ENCODE assay signal across 20 mouse cellular contexts in the genomic region with DNA sequence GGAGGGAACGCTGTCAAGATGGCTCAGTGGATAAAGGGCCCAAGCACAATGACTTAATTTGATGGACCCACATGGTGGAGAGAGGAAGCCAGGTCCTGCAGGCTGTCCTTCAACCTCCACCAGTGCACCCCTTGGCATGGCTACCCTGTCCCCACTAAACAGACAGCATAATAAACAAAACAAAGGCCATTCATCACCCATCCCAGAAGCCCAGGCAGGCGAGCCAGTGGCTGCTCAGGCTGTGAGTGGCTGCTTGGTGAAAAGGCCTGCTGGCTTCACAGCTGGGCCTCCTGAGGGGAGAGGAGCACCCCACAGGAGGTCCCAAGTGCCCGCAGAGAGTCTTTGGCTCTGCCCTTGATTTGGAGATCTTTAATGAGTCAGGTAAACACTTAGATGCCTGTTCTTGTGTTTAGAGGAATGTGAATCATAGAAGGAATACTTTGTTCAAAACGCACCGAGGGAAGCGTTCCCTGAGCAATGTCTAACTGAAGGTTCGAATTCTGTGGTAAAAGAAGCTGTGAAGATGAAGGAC. TPM values are rescaled to one million over a fixed set of nuclear protein-coding genes. Genes with fewer than 3 reads are reported as not detected.
DNase-seq lines count a peak whose midpoint lies in the region; ATAC-seq and TF ChIP-seq lines count a peak whose summit lies in the region.
"Had no signal": no experiment of that assay in that cellular context is flagged by ENCODE, and none has a peak within 500 bp of the region (broad histone marks: within the 10 kb centered on the region; RNA-seq: fewer than 3 reads in every experiment).

No protein-coding gene starts in this region.

- no peak overlapping the region for H3K9ac ChIP-seq in hindbrain, embryonic 12.5 days
- no peak overlapping the region for H3K9ac ChIP-seq in hindbrain, embryonic 13.5 days
- H3K9ac ChIP-seq in midbrain, embryonic 15.5 days, result no peak overlapping the region
- H3K9ac ChIP-seq: embryonic facial prominence, embryonic 13.5 days; heart, embryonic 13.5 days; limb, embryonic 13.5 days; neural tube, embryonic 15.5 days had no signal

- H3K4me3 ChIP-seq in hindbrain, embryonic 12.5 days, result no peak overlapping the region
- no peak overlapping the region for H3K4me3 ChIP-seq in hindbrain, embryonic 13.5 days
- no peak overlapping the region for H3K4me3 ChIP-seq in midbrain, embryonic 10.5 days
- no peak overlapping the region for H3K4me3 ChIP-seq in midbrain, embryonic 15.5 days
- H3K4me3 ChIP-seq: embryonic facial prominence, embryonic 13.5 days; heart, embryonic 13.5 days; limb, embryonic 13.5 days; myocyte; neural tube, embryonic 15.5 days had no signal

- no peak for TF ChIP-seq POLR2A in brain, embryonic 14.5 days (IDR thresholded peaks at IDR 0.05; ENCODE audit: borderline replicate concordance, extremely low read depth, insufficient read depth, insufficient read length, poor library complexity, severe bottlenecking)

- no peaks in the 10 kb centered on the region for H3K9me3 ChIP-seq in hindbrain, embryonic 12.5 days (replicated peaks)
- H3K9me3 ChIP-seq in hindbrain, embryonic 13.5 days, result no peaks in the 10 kb centered on the region
- no peaks in the 10 kb centered on the region for H3K9me3 ChIP-seq in midbrain, embryonic 10.5 days (replicated peaks)
- no peaks in the 10 kb centered on the region for H3K9me3 ChIP-seq in midbrain, embryonic 15.5 days
- H3K9me3 ChIP-seq: embryonic facial prominence, embryonic 13.5 days; heart, embryonic 13.5 days; limb, embryonic 13.5 days; neural tube, embryonic 15.5 days had no signal

- no peak overlapping the region for H3K4me2 ChIP-seq in hindbrain, embryonic 12.5 days (replicated peaks)
- H3K4me2 ChIP-seq in hindbrain, embryonic 13.5 days, result no peak overlapping the region
- H3K4me2 ChIP-seq in midbrain, embryonic 15.5 days, result no peak overlapping the region
- H3K4me2 ChIP-seq: embryonic facial prominence, embryonic 13.5 days; heart, embryonic 13.5 days; limb, embryonic 13.5 days; midbrain, embryonic 11.5 days; neural tube, embryonic 15.5 days had no signal

- WGBS in hindbrain, embryonic 12.5 days, result 21% methylated on average over 7 of the region's 7 CpGs
- WGBS in hindbrain, embryonic 13.5 days, result 22% methylated on average over 7 of the region's 7 CpGs
- WGBS in midbrain, embryonic 10.5 days, result 26% methylated on average over 7 of the region's 7 CpGs
- WGBS in midbrain, embryonic 15.5 days, result 24% methylated on average over 7 of the region's 7 CpGs

- peak; percentile 56; the same call in 1 of the 2 replicates for ATAC-seq in hindbrain, embryonic 12.5 days (ENCODE audit: low FRiP score)
- no peak for ATAC-seq in hindbrain, embryonic 13.5 days (ENCODE audit: low FRiP score)
- no peak for ATAC-seq in midbrain, embryonic 15.5 days (replicated peaks)

- no peaks in the 10 kb centered on the region for H3K27me3 ChIP-seq in hindbrain, embryonic 12.5 days
- no peaks in the 10 kb centered on the region for H3K27me3 ChIP-seq in hindbrain, embryonic 13.5 days
- no peaks in the 10 kb centered on the region for H3K27me3 ChIP-seq in midbrain, embryonic 10.5 days (ENCODE audit: low read depth, poor library complexity, severe bottlenecking)
- H3K27me3 ChIP-seq in midbrain, embryonic 15.5 days (replicated peaks), result no peaks in the 10 kb centered on the region
- H3K27me3 ChIP-seq: embryonic facial prominence, embryonic 13.5 days; heart, embryonic 13.5 days; limb, embryonic 13.5 days; neural tube, embryonic 15.5 days had no signal

- peaks cover 22% of the 10 kb centered on the region for H3K4me1 ChIP-seq in hindbrain, embryonic 12.5 days
- peaks cover 18% of the 10 kb centered on the region for H3K4me1 ChIP-seq in hindbrain, embryonic 13.5 days (replicated peaks)
- peaks cover 28% of the 10 kb centered on the region for H3K4me1 ChIP-seq in midbrain, embryonic 10.5 days
- H3K4me1 ChIP-seq in midbrain, embryonic 15.5 days, result peaks cover 7% of the 10 kb centered on the region; the same call in 1 of the 2 replicates

- H3K27ac ChIP-seq in hindbrain, embryonic 12.5 days, result no peak overlapping the region
- H3K27ac ChIP-seq in hindbrain, embryonic 13.5 days, result no peak overlapping the region
- peak overlapping the region; percentile 23; the same call in 1 of the 2 replicates for H3K27ac ChIP-seq in midbrain, embryonic 10.5 days (replicated peaks)
- no peak overlapping the region for H3K27ac ChIP-seq in midbrain, embryonic 15.5 days
- H3K27ac ChIP-seq: embryonic facial prominence, embryonic 13.5 days; heart, embryonic 13.5 days; limb, embryonic 13.5 days; neural tube, embryonic 15.5 days had no signal

- no peak for TF ChIP-seq CTCF in brain, embryonic 14.5 days (IDR thresholded peaks at IDR 0.05; ENCODE audit: borderline replicate concordance, extremely low read depth, insufficient read depth, insufficient read length)

- DNase-seq in midbrain, embryonic 10.5 days (ENCODE audit: low spot score), result no peak
- DNase-seq in brain, embryonic 14.5 days (ENCODE audit: low read depth), result peak; percentile 36
- DNase-seq in retina, embryonic 14.5 days (ENCODE audit: low spot score), result peak; percentile 15
- no peak for DNase-seq in adrenal gland, postnatal 10 days
- no peak for DNase-seq in cerebellum, adult 9-11 months
- DNase-seq: adrenal gland, adult 8-10 months; kidney, adult 2 months; kidney, postnatal 14 days; layer of hippocampus, adult 9-11 months; right cerebral cortex, adult 18-20 months; thymus, postnatal 4 days had no signal

- no peaks in the 10 kb centered on the region for H3K36me3 ChIP-seq in hindbrain, embryonic 12.5 days
- H3K36me3 ChIP-seq in hindbrain, embryonic 13.5 days, result no peaks in the 10 kb centered on the region
- peaks cover 7% of the 10 kb centered on the region; the same call in 1 of the 2 replicates for H3K36me3 ChIP-seq in midbrain, embryonic 10.5 days
- H3K36me3 ChIP-seq in midbrain, embryonic 15.5 days (replicated peaks), result no peaks in the 10 kb centered on the region
- H3K36me3 ChIP-seq: embryonic facial prominence, embryonic 13.5 days; heart, embryonic 13.5 days; neural tube, embryonic 15.5 days had no signal

RNA-seq across cellular contexts. Expression of a gene that starts 27.6 kb away (rescaled TPM):
- 26.0 and 33.3 TPM in 2 replicates for polyA plus RNA-seq in hindbrain, embryonic 12.5 days (2016; fragmentation: Nextera tagmentation; extraction: Ambion mirVana)
- 12.8 and 13.6 TPM in 2 replicates for polyA plus RNA-seq in hindbrain, embryonic 13.5 days (2015; fragmentation: Nextera tagmentation; extraction: Ambion mirVana)
- polyA plus RNA-seq in midbrain, embryonic 10.5 days (2016; fragmentation: Nextera tagmentation; extraction: Ambion mirVana), result 28.6 and 30.3 TPM in 2 replicates
- polyA plus RNA-seq in midbrain, embryonic 15.5 days (2015; fragmentation: Nextera tagmentation; extraction: Ambion mirVana), result 12.3 and 13.5 TPM in 2 replicates
- polyA plus RNA-seq in brain, embryonic 14.5 days (2012; rRNA removed), result 22.8 and 24.1 TPM in 2 replicates
- total RNA-seq in adrenal gland, postnatal 10 days (2021), result 10 to 100 TPM; 35.2 to 44.3 TPM

Comparison
In these comparisons a context has a peak if more than half of its experiments do, and no peak if none do; other contexts are left out.
1. DNase-seq: peak in brain, embryonic 14.5 days (single experiment) and retina, embryonic 14.5 days (single experiment); none in midbrain, embryonic 10.5 days (single experiment), adrenal gland, postnatal 10 days (single experiment) and cerebellum, adult 9-11 months (single experiment).